Mouse (Mus musculus) embryonic fibroblast, embryonic 13.5 days (primary cell): ENCODE data around the gene Fam160a1.

Experiments used
- CTCF ChIP-seq: IDR thresholded peaks from 2 replicates; pipeline ENCODE4 v1.5.1; 2011; ENCODE audit warnings: mild to moderate bottlenecking, control low read depth, low read length, moderate library complexity, borderline replicate concordance; ENCODE audit not compliant: insufficient read depth
- POLR2A ChIP-seq: IDR thresholded peaks from 2 replicates; pipeline ENCODE4 v1.6.1; 2011; ENCODE audit warnings: low read depth, mild to moderate bottlenecking, control low read depth, low read length, moderate library complexity

- TF ChIP-seq POLR2A = no peak
- no peak for TF ChIP-seq CTCF
These were observed 92.0 kb downstream of the Fam160a1 start for GRCm38 (mm10) chr3:85725110-85725509.
